Mouse (Mus musculus) ES-Bruce4 (cell line): ENCODE results near the gene Elf2. TPM values are rescaled to one million over a fixed set of nuclear protein-coding genes. Genes with fewer than 3 reads are reported as not detected.
"Not testable (repeated sequence)": the region's sequence is repeated elsewhere in the genome, so short reads cannot be mapped to it uniquely, and the experiment has no call there.

Source experiments
- H3K27ac ChIP-seq: 2 replicates; pipeline ENCODE4 v1.5.1; 2012; ENCODE audit warnings: low read length, inconsistent platforms; ENCODE audit not compliant: insufficient read depth
- H3K27me3 ChIP-seq: 2 replicates; pipeline ENCODE4 v1.6.1; 2012; ENCODE audit warnings: mild to moderate bottlenecking, low read length, inconsistent platforms; ENCODE audit not compliant: control insufficient read depth, poor library complexity, insufficient read depth, severe bottlenecking
- H3K36me3 ChIP-seq: 2 replicates; pipeline ENCODE4 v1.6.1; 2012; ENCODE audit warnings: inconsistent platforms, mild to moderate bottlenecking, low read length, moderate library complexity; ENCODE audit not compliant: control insufficient read depth, poor library complexity, insufficient read depth, severe bottlenecking
- H3K4me1 ChIP-seq: one replicate; pipeline ENCODE4 v1.8.1; 2011; ENCODE audit warnings: low read length; ENCODE audit not compliant: control insufficient read depth, insufficient read depth
- H3K4me3 ChIP-seq: 2 replicates; pipeline ENCODE4 v1.5.1; 2011; ENCODE audit warnings: low read depth, mild to moderate bottlenecking, low read length
- H3K9ac ChIP-seq: 2 replicates; pipeline ENCODE4 v1.6.1; 2012; ENCODE audit warnings: low read depth, mild to moderate bottlenecking, inconsistent platforms; ENCODE audit not compliant: poor library complexity, severe bottlenecking
- H3K9me3 ChIP-seq: replicated peaks from 2 replicates; pipeline ENCODE4 v1.6.1; 2012; ENCODE audit warnings: mild to moderate bottlenecking, low read length, inconsistent platforms; ENCODE audit not compliant: control insufficient read depth, poor library complexity, insufficient read depth, severe bottlenecking
- CTCF ChIP-seq: IDR thresholded peaks from one replicate; pipeline ENCODE4 v1.8.1; 2011; ENCODE audit warnings: low read depth, low read length
- EP300 ChIP-seq: IDR thresholded peaks from 2 replicates; pipeline ENCODE4 v1.6.1; 2011; ENCODE audit warnings: low read depth, low read length; ENCODE audit not compliant: insufficient read depth
- POLR2A ChIP-seq: IDR thresholded peaks from one replicate; pipeline ENCODE4 v1.8.1; 2011; ENCODE audit warnings: low read length; ENCODE audit not compliant: insufficient read depth
- polyA plus RNA-seq: library from polyadenylated mRNA; stranded (reverse); fragments of >200 nt; gene quantifications from 2 replicates; pipeline ENCODE4 v1.2.4, GENCODE M21; 2011; ENCODE audit warnings: low read depth; ENCODE audit not compliant: missing spikeins, insufficient read depth, insufficient read length

Elf2 gene
- polyA plus RNA-seq, 1 experiment, result 57.7 TPM

DNA sequence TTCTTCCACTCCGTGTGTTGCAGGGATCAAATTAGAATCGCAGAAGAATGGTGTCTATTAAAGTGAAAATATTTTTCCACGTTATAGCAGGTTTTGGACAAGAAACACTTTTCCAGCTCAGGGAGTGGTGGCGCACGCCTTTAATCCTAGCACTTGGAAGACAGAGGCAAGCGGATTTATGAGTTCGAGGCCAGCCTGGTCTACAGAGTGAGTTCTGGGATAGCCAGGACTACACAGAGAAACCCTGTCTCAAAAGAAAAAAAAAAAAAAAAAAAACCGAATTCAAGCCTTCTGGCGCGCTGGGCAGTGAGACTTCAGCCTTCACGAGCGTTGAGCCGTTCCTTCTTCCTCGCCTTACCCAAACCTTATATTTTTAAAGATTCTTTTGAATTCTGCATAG is 17.2 kb upstream of the Elf2 start:
- peak overlapping the region; percentile 59 for H3K9ac ChIP-seq
- H3K36me3 ChIP-seq, result no peaks in the 10 kb centered on the region
- no peaks in the 10 kb centered on the region for H3K4me1 ChIP-seq
- no peak overlapping the region for H3K27ac ChIP-seq
- no peaks in the 10 kb centered on the region for H3K27me3 ChIP-seq
- H3K9me3 ChIP-seq, result no peaks in the 10 kb centered on the region
- TF ChIP-seq EP300 (no peak), CTCF (no peak), POLR2A (no peak)
- peak overlapping the region; percentile 100 for H3K4me3 ChIP-seq

DNA sequence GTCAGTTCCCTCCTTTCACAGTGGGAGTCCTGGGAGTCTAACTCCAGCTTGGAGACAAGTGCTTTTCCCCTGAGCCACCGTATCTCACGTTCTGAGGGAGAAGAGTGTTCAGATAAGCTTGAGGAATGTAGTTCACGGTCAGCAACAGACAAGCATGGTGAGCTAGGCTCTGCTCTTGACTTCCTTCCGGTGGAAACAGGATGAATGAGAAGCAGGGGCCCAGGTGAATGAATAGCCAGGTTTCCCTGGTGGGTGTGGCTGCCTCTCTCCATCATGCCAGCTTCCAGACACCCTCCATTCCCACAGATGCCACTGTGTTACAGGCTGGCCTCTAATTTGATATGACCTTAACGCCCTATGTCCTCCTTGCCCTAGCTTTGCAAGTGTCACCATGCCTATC is 16.6 kb upstream of the Elf2 start:
- H3K27me3 ChIP-seq, result no peaks in the 10 kb centered on the region
- H3K36me3 ChIP-seq, result no peaks in the 10 kb centered on the region
- TF ChIP-seq EP300 (no peak), CTCF (no peak), POLR2A (no peak)
- H3K4me3 ChIP-seq, result no peak overlapping the region
- no peak overlapping the region for H3K9ac ChIP-seq
- H3K4me1 ChIP-seq, result no peaks in the 10 kb centered on the region
- H3K9me3 ChIP-seq, result no peaks in the 10 kb centered on the region
- H3K27ac ChIP-seq, result no peak overlapping the region

DNA sequence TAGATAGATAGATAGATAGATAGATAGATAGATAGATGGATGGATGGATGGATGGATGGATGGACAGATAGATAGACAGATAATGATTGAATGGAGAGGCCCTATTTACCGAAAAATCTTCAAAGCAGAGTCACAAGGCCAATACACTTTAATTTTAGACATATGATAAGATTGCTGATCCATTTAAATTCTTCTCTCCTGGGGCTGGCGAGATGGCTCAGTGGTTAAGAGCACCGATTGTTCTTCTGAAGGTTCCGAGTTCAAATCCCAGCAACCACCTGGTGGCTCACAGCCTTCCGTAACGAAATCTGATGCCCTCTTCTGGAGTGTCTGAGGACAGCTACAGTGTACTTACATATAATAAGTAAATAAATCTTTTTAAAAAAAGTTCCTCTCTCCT is 14.5 kb upstream of the Elf2 start:
- H3K9me3 ChIP-seq, H3K4me1 ChIP-seq, H3K36me3 ChIP-seq, H3K9ac ChIP-seq, H3K27ac ChIP-seq, H3K4me3 ChIP-seq, H3K27me3 ChIP-seq: not testable (repeated sequence)

DNA sequence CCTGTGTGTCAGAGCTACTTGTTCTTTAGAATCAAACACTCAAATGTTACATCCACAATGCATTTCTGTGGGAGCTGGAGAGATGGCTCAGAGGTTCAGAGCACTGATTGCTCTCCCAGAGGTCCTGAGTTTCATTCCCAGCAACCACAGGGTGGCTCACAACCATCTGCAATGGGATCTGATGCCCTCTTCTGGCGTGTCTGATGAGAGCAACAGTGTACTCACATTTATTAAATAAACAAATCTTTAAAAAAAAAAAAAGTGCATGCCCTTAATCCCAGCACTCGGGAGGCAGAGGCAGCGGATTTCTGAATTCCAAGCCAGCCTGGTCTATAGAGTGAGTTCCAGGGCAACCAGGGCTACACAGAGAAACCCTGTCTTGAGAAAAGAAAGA is 13.6 kb upstream of the Elf2 start:
- Histone ChIP-seq H3K27ac (no peak overlapping the region), H3K4me1 (peaks cover 5% of the 10 kb centered on the region), H3K27me3 (no peaks in the 10 kb centered on the region), H3K9ac (no peak overlapping the region), H3K4me3 (no peak overlapping the region), H3K36me3 (no peaks in the 10 kb centered on the region), H3K9me3 (no peaks in the 10 kb centered on the region)
- TF ChIP-seq EP300, result no peak
- peak; percentile 34 for TF ChIP-seq CTCF

- H3K36me3 ChIP-seq, result no peaks in the 10 kb centered on the region
- H3K27me3 ChIP-seq, result no peaks in the 10 kb centered on the region
- H3K4me3 ChIP-seq, result no peak overlapping the region
- no peaks in the 10 kb centered on the region for H3K9me3 ChIP-seq
- no peak overlapping the region for H3K9ac ChIP-seq
- peaks cover 5% of the 10 kb centered on the region for H3K4me1 ChIP-seq
- peak; percentile 66 for TF ChIP-seq CTCF
- no peak for TF ChIP-seq EP300
- H3K27ac ChIP-seq, result no peak overlapping the region
These were observed 13.0 kb upstream of the Elf2 start for GRCm38 (mm10) chr3:51353325-51354033.

DNA sequence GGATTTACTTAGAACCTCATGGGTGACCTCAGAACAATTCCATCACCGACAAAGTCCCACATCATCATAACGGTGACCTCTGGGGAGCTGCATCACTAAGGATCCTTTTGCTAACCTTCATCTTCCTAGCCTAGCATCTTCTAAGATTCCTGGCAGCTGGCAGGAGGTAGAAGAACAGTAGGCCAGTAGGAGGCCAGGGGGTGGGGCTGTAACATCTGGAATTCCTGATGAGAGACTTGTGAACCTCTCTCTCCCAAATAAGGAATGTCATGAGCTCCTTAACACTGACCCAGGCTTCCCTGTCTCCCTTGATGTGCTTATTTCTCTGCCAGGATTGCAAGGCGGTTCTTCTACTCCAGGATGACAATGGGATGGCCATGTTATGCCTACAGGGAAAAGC is 10.3 kb upstream of the Elf2 start:
- Histone ChIP-seq H3K4me1 (peaks cover 5% of the 10 kb centered on the region), H3K36me3 (no peaks in the 10 kb centered on the region), H3K9me3 (no peaks in the 10 kb centered on the region), H3K9ac (no peak overlapping the region), H3K27me3 (no peaks in the 10 kb centered on the region), H3K4me3 (no peak overlapping the region), H3K27ac (no peak overlapping the region; the same call in 1 of the 2 replicates)
- TF ChIP-seq EP300, result peak; percentile 43; the same call in 1 of the 2 replicates
- TF ChIP-seq POLR2A, result no peak
- no peak for TF ChIP-seq CTCF
